Mouse (Mus musculus): ENCODE data around the gene Car14. TPM values are rescaled to one million over a fixed set of nuclear protein-coding genes. Genes with fewer than 3 reads are reported as not detected.
A peak's percentile ranks its signal among the peaks of the same experiment; 100 is the strongest.

The Car14 gene
- total and polyA plus RNA-seq, 3 experiments, result 0.15 to 0.38 TPM; not detected in 1

- no peak for DNase-seq (ENCODE audit: low read depth, low spot score)
- H3K36me3 ChIP-seq (ENCODE audit: control insufficient read depth in 1 of 2, insufficient read depth in 2 of 2, low read length in 2 of 2), result peaks cover 18 to 67% of the 10 kb centered on the region in 2 experiments
- no peak overlapping the region for H3K4me3 ChIP-seq (ENCODE audit: control insufficient read depth in 1 of 2, insufficient read depth in 1 of 2, low read depth in 2 of 2, low read length in 2 of 2)
- no peak overlapping the region for H3K27ac ChIP-seq (ENCODE audit: control insufficient read depth, low read depth, low read length)
- H3K9me3 ChIP-seq (replicated peaks; ENCODE audit: insufficient read depth, low read length), result no peaks in the 10 kb centered on the region
- peaks cover 15% of the 10 kb centered on the region for H3K79me2 ChIP-seq (ENCODE audit: control insufficient read depth, insufficient read depth, low read length, poor library complexity)
- TF ChIP-seq SIN3A (IDR thresholded peaks at IDR 0.05; ENCODE audit: low read length), result no peak
- no peak for TF ChIP-seq GABPA (IDR thresholded peaks at IDR 0.05; ENCODE audit: low read depth, low read length)
- TF ChIP-seq NELFE (IDR thresholded peaks at IDR 0.05; ENCODE audit: low read depth, low read length), result no peak
- TF ChIP-seq ELF1 (IDR thresholded peaks at IDR 0.05; ENCODE audit: low read depth, low read length), result no peak
- TF ChIP-seq RAD21 (IDR thresholded peaks at IDR 0.05; ENCODE audit: low read depth, low read length), result no peak
- TF ChIP-seq TAL1 (IDR thresholded peaks at IDR 0.05; ENCODE audit: low read length), result no peak
- TF ChIP-seq MXI1 (IDR thresholded peaks at IDR 0.05; ENCODE audit: low read depth, low read length), result no peak
- TF ChIP-seq ZMIZ1 (IDR thresholded peaks at IDR 0.05; ENCODE audit: low read depth, low read length), result no peak
- TF ChIP-seq HCFC1 (IDR thresholded peaks at IDR 0.05; ENCODE audit: low read depth, low read length), result no peak
- no peak for TF ChIP-seq ZC3H11A (IDR thresholded peaks at IDR 0.05; ENCODE audit: low read depth, low read length)
- TF ChIP-seq MAFK (IDR thresholded peaks at IDR 0.05; ENCODE audit: borderline replicate concordance, low read depth, low read length), result no peak
- TF ChIP-seq MAZ (IDR thresholded peaks at IDR 0.05; ENCODE audit: low read depth, low read length), result no peak
- no peak for TF ChIP-seq ZNF384 (IDR thresholded peaks at IDR 0.05; ENCODE audit: low read depth, low read length)
- TF ChIP-seq CHD2 (IDR thresholded peaks at IDR 0.05; ENCODE audit: low read length), result no peak
- TF ChIP-seq POLR2AphosphoS5 (IDR thresholded peaks at IDR 0.05; ENCODE audit: borderline replicate concordance, low read depth, low read length), result no peak
- no peak for TF ChIP-seq RCOR1 (IDR thresholded peaks at IDR 0.05; ENCODE audit: low read depth, low read length)
- no peak for TF ChIP-seq MYB (IDR thresholded peaks at IDR 0.05; ENCODE audit: low read depth, low read length)
- H3K27me3 ChIP-seq (ENCODE audit: control insufficient read depth in 1 of 2, insufficient read depth in 2 of 2, low read length in 2 of 2), result no peaks in the 10 kb centered on the region
- no peak overlapping the region for H3K9ac ChIP-seq (ENCODE audit: control insufficient read depth, low read depth, low read length, poor library complexity, severe bottlenecking)
- H3K4me1 ChIP-seq (ENCODE audit: control insufficient read depth in 1 of 2, insufficient read depth in 2 of 2, low read length in 2 of 2), result peaks cover 5 to 10% of the 10 kb centered on the region in 2 experiments
These were observed 33.7 kb upstream of the Car14 start for GRCm38 (mm10) chr3:95938217-95938616.

- Histone ChIP-seq H3K9me3 (replicated peaks; ENCODE audit: insufficient read depth, low read length) (no peaks in the 10 kb centered on the region), H3K79me2 (ENCODE audit: control insufficient read depth, insufficient read depth, low read length, poor library complexity) (peaks cover 48% of the 10 kb centered on the region), H3K27ac (ENCODE audit: control insufficient read depth, low read depth, low read length) (no peak overlapping the region)
- no peak for TF ChIP-seq CHD2 (IDR thresholded peaks at IDR 0.05; ENCODE audit: low read length)
- no peak for TF ChIP-seq TBP (IDR thresholded peaks at IDR 0.05; ENCODE audit: low read depth, low read length)
- no peak for TF ChIP-seq E2F4 (IDR thresholded peaks at IDR 0.05; ENCODE audit: borderline replicate concordance, low read depth, low read length)
- TF ChIP-seq BHLHE40 (IDR thresholded peaks at IDR 0.05; ENCODE audit: borderline replicate concordance, low read depth, low read length), result no peak; the same call in 1 of the 2 replicates
- TF ChIP-seq UBTF (IDR thresholded peaks at IDR 0.05; ENCODE audit: borderline replicate concordance, insufficient read depth, low read depth, low read length), result no peak
- TF ChIP-seq NELFE (IDR thresholded peaks at IDR 0.05; ENCODE audit: low read depth, low read length), result no peak
- no peak for TF ChIP-seq MXI1 (IDR thresholded peaks at IDR 0.05; ENCODE audit: low read depth, low read length)
- no peak for TF ChIP-seq KAT2A (conservative IDR thresholded peaks at IDR 0.05; ENCODE audit: low read depth, low read length)
- no peak for TF ChIP-seq CHD1 (IDR thresholded peaks at IDR 0.05; ENCODE audit: low read depth, low read length)
- TF ChIP-seq GABPA (IDR thresholded peaks at IDR 0.05; ENCODE audit: low read depth, low read length), result no peak
- TF ChIP-seq TAL1 (IDR thresholded peaks at IDR 0.05; ENCODE audit: low read length), result no peak
- no peak for TF ChIP-seq POLR2AphosphoS5 (IDR thresholded peaks at IDR 0.05; ENCODE audit: borderline replicate concordance, low read depth, low read length)
- no peak for TF ChIP-seq RAD21 (IDR thresholded peaks at IDR 0.05; ENCODE audit: low read depth, low read length)
- TF ChIP-seq MAFK (IDR thresholded peaks at IDR 0.05; ENCODE audit: borderline replicate concordance, low read depth, low read length), result peak; percentile 33; the same call in 1 of the 2 replicates
- no peak for TF ChIP-seq MEF2A (IDR thresholded peaks at IDR 0.05; ENCODE audit: extremely low read depth, insufficient replicate concordance, low read depth, low read length, poor library complexity, severe bottlenecking)
- peak; percentile 69; the same call in 1 of the 2 replicates for TF ChIP-seq RCOR1 (IDR thresholded peaks at IDR 0.05; ENCODE audit: low read depth, low read length)
- peak; percentile 71 for TF ChIP-seq GATA1 (IDR thresholded peaks at IDR 0.05; ENCODE audit: low read depth, low read length)
- no peak for TF ChIP-seq POLR2A (IDR thresholded peaks at IDR 0.05; ENCODE audit: control insufficient read depth in 1 of 2, insufficient read depth in 1 of 2, low read depth in 1 of 2, low read length in 2 of 2, poor library complexity in 1 of 2)
- TF ChIP-seq MYC (IDR thresholded peaks at IDR 0.05; ENCODE audit: low read depth, low read length), result no peak
- no peak for TF ChIP-seq ZC3H11A (IDR thresholded peaks at IDR 0.05; ENCODE audit: low read depth, low read length)
- TF ChIP-seq MAX (IDR thresholded peaks at IDR 0.05; ENCODE audit: low read length), result no peak
- no peak for TF ChIP-seq MYB (IDR thresholded peaks at IDR 0.05; ENCODE audit: low read depth, low read length)
- TF ChIP-seq USF1 (IDR thresholded peaks at IDR 0.05; ENCODE audit: low read depth, low read length), result no peak
- no peak for TF ChIP-seq USF2 (IDR thresholded peaks at IDR 0.05; ENCODE audit: borderline replicate concordance in 1 of 2, insufficient read depth in 1 of 2, low read depth in 1 of 2, low read length in 2 of 2)
These were observed 30.0 kb upstream of the Car14 start for GRCm38 (mm10) chr3:95934448-95934847.

More at GRCm38 (mm10) chr3:95934448-95934847, 30.0 kb upstream of the Car14 start:
- Histone ChIP-seq H3K36me3 (ENCODE audit: control insufficient read depth in 1 of 2, insufficient read depth in 2 of 2, low read length in 2 of 2) (peaks cover 37 to 38% of the 10 kb centered on the region in 2 experiments), H3K4me1 (ENCODE audit: control insufficient read depth in 1 of 2, insufficient read depth in 2 of 2, low read length in 2 of 2) (peaks cover 12 to 27% of the 10 kb centered on the region in 2 experiments), H3K9ac (ENCODE audit: control insufficient read depth, low read depth, low read length, poor library complexity, severe bottlenecking) (no peak overlapping the region), H3K4me3 (ENCODE audit: control insufficient read depth in 1 of 2, insufficient read depth in 1 of 2, low read depth in 2 of 2, low read length in 2 of 2) (no peak overlapping the region), H3K27me3 (ENCODE audit: control insufficient read depth in 1 of 2, insufficient read depth in 2 of 2, low read length in 2 of 2) (no peaks in the 10 kb centered on the region)
- DNase-seq (ENCODE audit: low read depth, low spot score), result no peak

All from MEL (cell line).